ENCODE assay signal across 10 mouse cellular contexts in genomic region chr12:76493462-76493861, GRCm38 (mm10). TPM values are rescaled to one million over a fixed set of nuclear protein-coding genes. Genes with fewer than 3 reads are reported as not detected.
DNase-seq lines count a peak whose midpoint lies in the region; ATAC-seq and TF ChIP-seq lines count a peak whose summit lies in the region.
"Had no signal": no experiment of that assay in that cellular context is flagged by ENCODE, and none has a peak within 500 bp of the region (broad histone marks: within the 10 kb centered on the region; RNA-seq: fewer than 3 reads in every experiment).

No protein-coding gene starts in this region.

- no peak for TF ChIP-seq POLR2A in myocyte (IDR thresholded peaks at IDR 0.05; ENCODE audit: insufficient read length, low read depth)

- H3K36me3 ChIP-seq in myocyte (ENCODE audit: control insufficient read depth, insufficient read depth), result no peaks in the 10 kb centered on the region
- no peaks in the 10 kb centered on the region for H3K36me3 ChIP-seq in midbrain, embryonic 10.5 days
- H3K36me3 ChIP-seq in hindbrain, embryonic 11.5 days (ENCODE audit: control insufficient read depth, insufficient read depth, low read length), result no peaks in the 10 kb centered on the region
- H3K36me3 ChIP-seq: lung, embryonic 15.5 days had no signal

- 76% methylated on average over 5 of the region's 5 CpGs for WGBS in midbrain, embryonic 10.5 days
- WGBS in hindbrain, embryonic 11.5 days, result 76% methylated on average over 5 of the region's 5 CpGs

- no peak overlapping the region for H3K9ac ChIP-seq in hindbrain, embryonic 11.5 days (ENCODE audit: low read depth, low read length)
- H3K9ac ChIP-seq: lung, embryonic 15.5 days had no signal

- DNase-seq in kidney, postnatal 10 days, result peak; percentile 43
- no peak for DNase-seq in kidney, adult 18-20 months
- DNase-seq in brain, adult 2 months (ENCODE audit: low read depth, low spot score), result peak; percentile 71
- peak; percentile 37 to 40 for DNase-seq in gastrocnemius, postnatal 36 days
- no peak for DNase-seq in midbrain, embryonic 10.5 days (ENCODE audit: low spot score)
- DNase-seq in cerebellum, postnatal 4 days (ENCODE audit: low spot score in 2 of 2), result no peak
- no peak for DNase-seq in hindbrain, embryonic 11.5 days (ENCODE audit: low spot score)

- peaks cover 7% of the 10 kb centered on the region; the same call in 1 of the 2 replicates for H3K9me3 ChIP-seq in midbrain, embryonic 10.5 days (replicated peaks)
- no peaks in the 10 kb centered on the region for H3K9me3 ChIP-seq in hindbrain, embryonic 11.5 days (ENCODE audit: control insufficient read depth, low read length)
- H3K9me3 ChIP-seq: lung, embryonic 15.5 days had no signal

- H3K27me3 ChIP-seq in myocyte (ENCODE audit: control insufficient read depth, insufficient read depth, insufficient read length), result no peaks in the 10 kb centered on the region
- peaks cover 7% of the 10 kb centered on the region for H3K27me3 ChIP-seq in midbrain, embryonic 10.5 days (ENCODE audit: low read depth, poor library complexity, severe bottlenecking)
- no peaks in the 10 kb centered on the region for H3K27me3 ChIP-seq in hindbrain, embryonic 11.5 days (ENCODE audit: control insufficient read depth, insufficient read depth, low read length)

- no peak for ATAC-seq in hindbrain, embryonic 11.5 days (ENCODE audit: low FRiP score)

- no peaks in the 10 kb centered on the region for H3K79me2 ChIP-seq in myocyte (ENCODE audit: control insufficient read depth, insufficient read depth)

- peak overlapping the region; percentile 39 for H3K4me2 ChIP-seq in myocyte (ENCODE audit: low read depth)
- H3K4me2 ChIP-seq in hindbrain, embryonic 11.5 days (replicated peaks; ENCODE audit: low read depth, low read length), result no peak overlapping the region
- H3K4me2 ChIP-seq: lung, embryonic 15.5 days had no signal

- no peak overlapping the region for H3ac ChIP-seq in myocyte (ENCODE audit: control insufficient read depth, insufficient read length)

- no peak overlapping the region for H3K27ac ChIP-seq in midbrain, embryonic 10.5 days (replicated peaks)
- no peak overlapping the region for H3K27ac ChIP-seq in hindbrain, embryonic 11.5 days (ENCODE audit: low read depth, low read length)
- H3K27ac ChIP-seq: kidney, postnatal 0 days; lung, embryonic 15.5 days had no signal

- 0 out of 2 replicates have a peak, but pooled peaks cover 4% of the 10 kb centered on the region for H3K4me1 ChIP-seq in midbrain, embryonic 10.5 days
- H3K4me1 ChIP-seq in hindbrain, embryonic 11.5 days (replicated peaks; ENCODE audit: control insufficient read depth, insufficient read depth, low read length), result no peaks in the 10 kb centered on the region

- intact Hi-C loops in gastrocnemius, postnatal 36 days (cut with DNase I), result no loop called here

- no peak overlapping the region for H3K4me3 ChIP-seq in myocyte
- no peak overlapping the region for H3K4me3 ChIP-seq in midbrain, embryonic 10.5 days
- no peak overlapping the region for H3K4me3 ChIP-seq in hindbrain, embryonic 11.5 days (ENCODE audit: low read depth, low read length)
- H3K4me3 ChIP-seq: lung, embryonic 15.5 days had no signal

TF ChIP-seq in myocyte, 11 proteins besides CTCF, POLR2A, EP300 and RAD21:
- TF ChIP-seq MYOG (IDR thresholded peaks at IDR 0.05; ENCODE audit: control insufficient read depth in 1 of 3, insufficient read depth in 1 of 3, insufficient read length in 2 of 3, low read depth in 2 of 3), result no peak
- TF ChIP-seq MYOD1 (IDR thresholded peaks at IDR 0.05; ENCODE audit: control insufficient read depth in 1 of 3, insufficient read length in 2 of 3, low read depth in 2 of 3), result no peak
- no peak for TF ChIP-seq TCF3 (IDR thresholded peaks at IDR 0.05; ENCODE audit: insufficient read length, low read depth)
- no peak for TF ChIP-seq TCF12 (IDR thresholded peaks at IDR 0.05; ENCODE audit: insufficient read depth, poor library complexity, severe bottlenecking)
- no peak for TF ChIP-seq POLR2AphosphoS2 (IDR thresholded peaks at IDR 0.05; ENCODE audit: insufficient read length, low read depth)
- no peak for TF ChIP-seq CEBPB (IDR thresholded peaks at IDR 0.05; ENCODE audit: insufficient read depth, poor library complexity, severe bottlenecking)
- no peak for TF ChIP-seq REST (IDR thresholded peaks at IDR 0.05; ENCODE audit: insufficient read depth, insufficient read length)
- TF ChIP-seq E2F4 (IDR thresholded peaks at IDR 0.05; ENCODE audit: insufficient read depth), result no peak
- no peak for TF ChIP-seq MAX (IDR thresholded peaks at IDR 0.05; ENCODE audit: low read depth)

RNA-seq across cellular contexts. Expression of gene Plekhg3, which starts 37.2 kb away (rescaled TPM):
- 1 to 10 TPM; 5.4 to 5.5 TPM for total RNA-seq in gastrocnemius, postnatal 36 days (2021)
- 11.2 TPM for polyA plus RNA-seq in myocyte (2012; fragmentation: generic; extraction: Trizol)
- 1.1 and 1.5 TPM in 2 replicates for polyA plus RNA-seq in midbrain, embryonic 10.5 days (2016; fragmentation: Nextera tagmentation; extraction: Ambion mirVana)
- polyA plus RNA-seq in hindbrain, embryonic 11.5 days (2014; fragmentation: Nextera tagmentation; extraction: Ambion mirVana), result 1.9 and 2.1 TPM in 2 replicates

Comparison
In these comparisons a context has a peak if more than half of its experiments do, and no peak if none do; other contexts are left out.
1. DNase-seq: peak in kidney, postnatal 10 days (single experiment), brain, adult 2 months (single experiment) and gastrocnemius, postnatal 36 days (2 of 2); none in kidney, adult 18-20 months (single experiment), midbrain, embryonic 10.5 days (single experiment), cerebellum, postnatal 4 days (0 of 2) and hindbrain, embryonic 11.5 days (single experiment).